Mouse (Mus musculus): Measurements from ENCODE around the gene Ccdc69. TPM values are rescaled to one million over a fixed set of nuclear protein-coding genes. Genes with fewer than 3 reads are reported as not detected.
A peak's percentile ranks its signal among the peaks of the same experiment; 100 is the strongest.

Ccdc69 gene
- polyA plus RNA-seq (2015; fragmentation: Nextera tagmentation; extraction: Ambion mirVana) = 1.4 and 1.8 TPM in 2 replicates

DNA sequence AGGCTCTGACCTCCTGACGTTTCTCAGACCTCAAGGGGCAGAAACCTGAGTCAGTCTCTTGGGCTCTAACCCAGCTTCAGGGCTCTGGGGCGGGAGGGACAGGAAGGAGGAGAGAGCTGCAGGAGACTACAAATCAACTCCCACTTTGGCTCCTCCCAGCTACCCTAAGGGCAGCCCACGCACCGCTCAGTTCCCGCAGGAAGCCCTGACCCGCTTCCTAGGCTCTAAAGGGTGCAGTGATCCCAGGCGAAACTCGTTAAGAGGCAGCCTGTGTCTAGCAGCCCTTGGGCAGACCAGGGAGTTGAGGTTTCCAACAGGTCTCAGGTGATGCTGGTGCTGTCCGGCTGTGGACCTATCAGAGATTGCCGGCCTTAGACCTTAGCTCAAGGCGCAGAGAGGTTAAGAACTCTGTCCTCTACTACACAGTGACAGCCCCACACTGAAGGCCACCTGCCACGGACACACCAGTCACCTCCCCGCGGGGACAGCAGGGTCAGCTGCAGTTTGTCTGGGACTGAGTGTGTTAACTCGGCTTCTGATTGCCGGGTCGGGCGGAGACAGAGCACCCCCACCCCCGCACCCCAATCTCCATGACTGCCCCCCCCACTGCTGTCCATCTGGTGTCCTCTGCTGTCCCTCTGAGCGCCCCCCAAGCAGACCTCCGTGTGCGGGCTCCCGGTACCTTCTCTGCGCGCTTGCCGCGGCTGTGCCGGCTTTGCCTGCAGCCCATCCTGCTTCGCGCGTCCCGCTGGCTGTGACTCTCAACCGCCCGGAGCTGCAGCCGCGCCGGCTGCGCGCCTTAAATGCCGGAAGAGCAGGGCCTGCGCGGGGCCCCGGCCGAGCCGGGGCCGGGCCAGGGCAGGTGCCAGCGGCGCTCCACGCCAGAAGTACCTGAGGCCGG lies at the start of gene Ccdc69:
Ccdc69 (minus strand) TSS at position 801 of the 901 bp plus-strand sequence.
- Histone ChIP-seq H3K4me3 (ENCODE audit: low read depth, low read length) (peak within 1 kb of the TSS; percentile 46), H3K27ac (ENCODE audit: low read length) (no peak within 1 kb of the TSS), H3K36me3 (ENCODE audit: insufficient read depth, low read length) (no peaks in the 10 kb centered on the region), H3K9me3 (ENCODE audit: low read length) (no peaks in the 10 kb centered on the region), H3K27me3 (replicated peaks; ENCODE audit: insufficient read depth, low read length) (no peaks in the 10 kb centered on the region), H3K4me2 (replicated peaks; ENCODE audit: low read depth, low read length) (peak within 1 kb of the TSS; percentile 94), H3K9ac (replicated peaks; ENCODE audit: low read depth) (peak within 1 kb of the TSS; percentile 34), H3K4me1 (ENCODE audit: insufficient read depth, low read depth, low read length) (0 out of 2 replicates have a peak, but pooled peaks cover 5% of the 10 kb centered on the region)
- peak; percentile 84 for ATAC-seq
- TF ChIP-seq CTCF (IDR thresholded peaks at IDR 0.05) = no peak
- no peak for TF ChIP-seq EP300 (IDR thresholded peaks at IDR 0.05)
- under 1% methylated on average over 39 of the region's 50 CpGs for WGBS
- peak; percentile 76 for DNase-seq (ENCODE audit: low spot score)

DNA sequence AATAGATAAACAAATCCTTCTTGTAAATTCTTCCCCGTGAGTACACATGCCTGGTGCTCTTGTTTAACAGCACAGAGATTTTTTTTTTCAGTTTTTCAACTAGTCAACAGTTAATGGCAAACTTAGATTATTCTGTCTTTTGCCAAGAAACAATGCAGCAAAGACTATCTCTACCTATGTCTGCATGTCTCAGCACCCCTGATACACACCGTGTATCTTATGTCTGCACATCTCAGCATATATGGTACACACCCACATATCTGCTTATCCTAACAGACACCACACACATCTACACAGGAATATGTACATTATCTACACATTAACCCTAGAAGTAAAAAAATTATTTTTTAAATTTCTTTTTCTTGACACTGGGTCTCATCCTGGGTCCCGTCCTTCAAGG lies 48.7 kb upstream of the Ccdc69 start:
- 58% methylated on average over 3 of the region's 3 CpGs for WGBS
- no peak for DNase-seq (ENCODE audit: low spot score)

DNA sequence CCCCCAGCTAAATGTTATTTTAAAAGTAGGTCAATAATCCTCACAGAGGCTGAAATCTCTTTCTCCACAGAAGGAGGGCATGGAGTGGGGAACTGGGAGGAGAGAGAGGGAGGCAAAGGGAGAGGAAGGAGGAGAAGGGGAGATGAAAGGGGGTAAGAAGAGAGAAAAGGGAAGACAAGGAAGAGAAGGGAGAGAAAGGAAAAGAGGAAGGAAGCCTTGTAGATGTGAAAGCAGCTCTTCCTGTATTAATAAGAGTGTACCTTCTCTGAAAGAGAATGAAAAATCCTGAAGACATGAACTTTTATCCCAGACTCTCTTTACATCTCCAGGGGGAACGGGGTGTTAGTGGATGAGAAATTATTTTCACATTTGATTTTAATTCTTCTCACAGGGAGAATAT lies 43.5 kb upstream of the Ccdc69 start:
- Histone ChIP-seq H3K4me3 (ENCODE audit: low read depth, low read length) (no peak overlapping the region), H3K4me1 (ENCODE audit: insufficient read depth, low read depth, low read length) (no peaks in the 10 kb centered on the region), H3K9ac (replicated peaks; ENCODE audit: low read depth) (no peak overlapping the region), H3K9me3 (ENCODE audit: low read length) (no peaks in the 10 kb centered on the region), H3K4me2 (replicated peaks; ENCODE audit: low read depth, low read length) (no peak overlapping the region), H3K36me3 (ENCODE audit: insufficient read depth, low read length) (no peaks in the 10 kb centered on the region), H3K27me3 (replicated peaks; ENCODE audit: insufficient read depth, low read length) (no peaks in the 10 kb centered on the region), H3K27ac (ENCODE audit: low read length) (no peak overlapping the region)
- DNase-seq (ENCODE audit: low spot score) (no peak), ATAC-seq (no peak)
- 81% methylated on average over 1 of the region's 1 CpGs for WGBS
- no peak for TF ChIP-seq EP300 (IDR thresholded peaks at IDR 0.05)
- no peak for TF ChIP-seq CTCF (IDR thresholded peaks at IDR 0.05)

More for the DNA sequence above, 48.7 kb upstream of the Ccdc69 start:
- H3K27ac ChIP-seq (ENCODE audit: low read length) = no peak overlapping the region
- TF ChIP-seq EP300 (IDR thresholded peaks at IDR 0.05) (no peak), CTCF (IDR thresholded peaks at IDR 0.05) (no peak)
- no peaks in the 10 kb centered on the region for H3K4me1 ChIP-seq (ENCODE audit: insufficient read depth, low read depth, low read length)
- no peak overlapping the region for H3K4me2 ChIP-seq (replicated peaks; ENCODE audit: low read depth, low read length)
- H3K9me3 ChIP-seq (ENCODE audit: low read length) = no peaks in the 10 kb centered on the region
- H3K9ac ChIP-seq (replicated peaks; ENCODE audit: low read depth) = no peak overlapping the region
- H3K27me3 ChIP-seq (replicated peaks; ENCODE audit: insufficient read depth, low read length) = no peaks in the 10 kb centered on the region
- no peak for ATAC-seq
- no peak overlapping the region for H3K4me3 ChIP-seq (ENCODE audit: low read depth, low read length)
- no peaks in the 10 kb centered on the region for H3K36me3 ChIP-seq (ENCODE audit: insufficient read depth, low read length)

DNA sequence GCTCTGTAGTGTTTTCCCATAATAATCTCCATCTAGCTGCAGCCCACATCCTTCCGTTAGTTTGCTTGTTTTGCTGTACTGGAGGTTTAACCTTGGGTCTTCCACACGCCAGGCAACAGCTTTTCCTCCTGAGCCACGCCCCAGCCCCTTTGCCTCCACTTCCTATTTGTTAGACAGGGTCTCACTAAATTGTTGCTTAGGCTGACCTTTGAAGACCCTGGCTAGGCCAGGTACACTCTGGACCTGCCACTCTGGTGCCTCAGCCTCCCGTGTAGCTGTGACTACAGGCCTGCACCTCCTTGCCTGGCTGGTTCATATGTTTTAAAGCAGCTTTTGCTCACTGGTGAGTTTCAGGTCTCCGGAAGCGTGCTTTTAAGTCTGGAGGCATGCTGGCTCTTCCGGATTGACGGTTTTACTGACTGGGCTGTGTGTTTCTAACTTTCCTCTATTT lies 42.9 kb upstream of the Ccdc69 start:
- H3K36me3 ChIP-seq (ENCODE audit: insufficient read depth, low read length) = no peaks in the 10 kb centered on the region
- no peak overlapping the region for H3K9ac ChIP-seq (replicated peaks; ENCODE audit: low read depth)
- H3K27ac ChIP-seq (ENCODE audit: low read length) = no peak overlapping the region
- 55% methylated on average over 8 of the region's 8 CpGs for WGBS
- no peak for ATAC-seq
- no peaks in the 10 kb centered on the region for H3K27me3 ChIP-seq (replicated peaks; ENCODE audit: insufficient read depth, low read length)
- H3K4me1 ChIP-seq (ENCODE audit: insufficient read depth, low read depth, low read length) = no peaks in the 10 kb centered on the region
- TF ChIP-seq CTCF (IDR thresholded peaks at IDR 0.05) (no peak), EP300 (IDR thresholded peaks at IDR 0.05) (no peak)
- no peak for DNase-seq (ENCODE audit: low spot score)
- no peaks in the 10 kb centered on the region for H3K9me3 ChIP-seq (ENCODE audit: low read length)
- no peak overlapping the region for H3K4me2 ChIP-seq (replicated peaks; ENCODE audit: low read depth, low read length)
- no peak overlapping the region for H3K4me3 ChIP-seq (ENCODE audit: low read depth, low read length)

DNA sequence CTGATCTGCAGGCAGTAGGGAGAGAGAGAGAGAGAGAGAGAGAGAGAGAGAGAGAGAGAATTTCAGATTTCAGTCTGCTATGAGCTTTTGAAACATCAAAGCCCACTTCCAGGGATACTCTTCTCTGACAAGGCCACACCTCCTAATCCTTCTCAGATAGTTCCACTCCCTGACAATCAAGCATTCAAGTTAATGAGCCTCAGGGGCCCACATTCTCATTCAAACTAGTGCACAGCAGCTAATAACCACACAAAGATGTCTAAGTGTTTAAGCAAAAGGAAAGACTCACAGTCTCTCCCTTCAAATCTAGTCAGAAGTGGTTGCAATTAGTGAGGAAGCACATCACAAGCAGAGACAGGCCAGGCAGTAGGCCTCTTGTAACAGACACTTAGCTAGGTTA lies 42.3 kb upstream of the Ccdc69 start:
- Histone ChIP-seq H3K4me3 (ENCODE audit: low read depth, low read length) (no peak overlapping the region), H3K36me3 (ENCODE audit: insufficient read depth, low read length) (no peaks in the 10 kb centered on the region), H3K27ac (ENCODE audit: low read length) (no peak overlapping the region), H3K9ac (replicated peaks; ENCODE audit: low read depth) (no peak overlapping the region), H3K4me2 (replicated peaks; ENCODE audit: low read depth, low read length) (no peak overlapping the region), H3K27me3 (replicated peaks; ENCODE audit: insufficient read depth, low read length) (no peaks in the 10 kb centered on the region), H3K9me3 (ENCODE audit: low read length) (no peaks in the 10 kb centered on the region), H3K4me1 (ENCODE audit: insufficient read depth, low read depth, low read length) (no peaks in the 10 kb centered on the region)
- ATAC-seq (no peak), DNase-seq (ENCODE audit: low spot score) (no peak)
- TF ChIP-seq CTCF (IDR thresholded peaks at IDR 0.05) (no peak), EP300 (IDR thresholded peaks at IDR 0.05) (no peak)

DNA sequence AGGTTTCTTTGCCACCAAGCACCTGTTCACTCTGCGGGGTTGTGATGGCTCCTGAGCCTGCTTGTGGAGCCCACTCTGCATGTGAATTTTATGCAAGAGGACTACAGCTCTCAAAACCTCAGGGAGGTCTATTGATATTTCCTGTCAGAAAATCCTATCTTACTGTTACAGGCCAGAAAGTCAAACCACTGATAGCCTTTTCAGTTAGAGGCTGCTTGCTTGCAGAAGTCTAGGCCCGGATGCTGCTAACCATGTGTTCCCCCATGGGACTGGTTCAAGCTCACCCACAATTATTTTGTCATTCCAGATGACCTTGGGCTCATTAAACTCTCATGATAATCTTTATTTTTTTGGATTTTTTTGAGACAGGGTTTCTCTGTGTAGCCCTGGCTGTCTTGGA lies 39.1 kb upstream of the Ccdc69 start:
- H3K36me3 ChIP-seq (ENCODE audit: insufficient read depth, low read length) = no peaks in the 10 kb centered on the region
- H3K27ac ChIP-seq (ENCODE audit: low read length) = no peak overlapping the region
- H3K4me1 ChIP-seq (ENCODE audit: insufficient read depth, low read depth, low read length) = no peaks in the 10 kb centered on the region
- H3K9me3 ChIP-seq (ENCODE audit: low read length) = no peaks in the 10 kb centered on the region
- ATAC-seq (no peak), DNase-seq (ENCODE audit: low spot score) (no peak)
- no peak overlapping the region for H3K4me3 ChIP-seq (ENCODE audit: low read depth, low read length)
- no peak overlapping the region for H3K4me2 ChIP-seq (replicated peaks; ENCODE audit: low read depth, low read length)
- 82% methylated on average over 2 of the region's 2 CpGs for WGBS
- no peaks in the 10 kb centered on the region for H3K27me3 ChIP-seq (replicated peaks; ENCODE audit: insufficient read depth, low read length)
- H3K9ac ChIP-seq (replicated peaks; ENCODE audit: low read depth) = no peak overlapping the region
- TF ChIP-seq CTCF (IDR thresholded peaks at IDR 0.05) = no peak
- no peak for TF ChIP-seq EP300 (IDR thresholded peaks at IDR 0.05)

Measured in lung, postnatal 0 days (tissue).